15 mouse cellular contexts compared by ENCODE assay signal in the genomic region with DNA sequence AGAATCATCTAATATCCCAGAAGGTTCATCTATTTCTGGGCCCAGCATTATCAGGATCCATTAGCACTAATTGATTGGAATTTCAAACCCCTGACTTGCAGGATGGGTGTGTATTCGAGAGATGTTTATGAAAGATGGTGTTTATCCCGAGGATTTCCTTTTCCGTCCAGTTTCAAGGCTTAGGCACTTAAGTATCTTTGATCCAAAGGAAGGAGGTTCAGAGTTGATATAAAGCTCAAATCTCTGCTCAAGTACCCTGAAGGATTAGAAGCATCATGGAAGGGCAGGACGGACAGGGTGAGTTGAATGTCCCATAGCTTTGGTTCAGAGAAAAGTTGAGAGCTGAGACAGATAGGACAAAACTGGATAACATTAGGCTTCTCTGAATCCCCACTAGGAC.
"Had no signal": no experiment of that assay in that cellular context is flagged by ENCODE, and none has a peak within 500 bp of the region (broad histone marks: within the 10 kb centered on the region; RNA-seq: fewer than 3 reads in every experiment).

No protein-coding gene starts in this region.

- ATAC-seq: midbrain, embryonic 13.5 days; midbrain, embryonic 16.5 days had no signal

- H3K4me3 ChIP-seq: kidney, embryonic 15.5 days; left cerebral cortex, adult 2 months; liver, embryonic 13.5 days; megakaryocyte, embryonic 14.5 days; midbrain, embryonic 10.5 days; midbrain, embryonic 13.5 days; myocyte; neural tube, embryonic 13.5 days had no signal

- H3K9ac ChIP-seq: kidney, embryonic 15.5 days; liver, embryonic 13.5 days; lung, embryonic 14.5 days; midbrain, embryonic 13.5 days; neural tube, embryonic 13.5 days had no signal

- H3K9me3 ChIP-seq: liver, embryonic 13.5 days; megakaryocyte, embryonic 14.5 days had no signal

- H3K27ac ChIP-seq: kidney, embryonic 15.5 days; left cerebral cortex, adult 2 months; liver, embryonic 13.5 days; midbrain, embryonic 10.5 days; midbrain, embryonic 13.5 days; neural tube, embryonic 13.5 days had no signal

- H3K27me3 ChIP-seq: kidney, embryonic 15.5 days; liver, embryonic 13.5 days; megakaryocyte, embryonic 14.5 days; midbrain, embryonic 13.5 days; neural tube, embryonic 13.5 days had no signal

- H3K4me2 ChIP-seq: kidney, embryonic 15.5 days; liver, embryonic 13.5 days; lung, embryonic 14.5 days; midbrain, embryonic 13.5 days; neural tube, embryonic 13.5 days had no signal

- DNase-seq: kidney, postnatal 10 days; kidney, postnatal 36 days; layer of hippocampus, postnatal 36 days; liver, embryonic 13.5 days; lung, embryonic 14.5 days; lung, postnatal 36 days; thymus, adult 18-20 months had no signal

- H3K36me3 ChIP-seq: liver, embryonic 13.5 days had no signal
